Mouse (Mus musculus) cerebellum, adult (tissue): ENCODE data around the gene Flcn.
A peak's percentile ranks its signal among the peaks of the same experiment; 100 is the strongest.
"Not testable (repeated sequence)": the region's sequence is repeated elsewhere in the genome, so short reads cannot be mapped to it uniquely, and the experiment has no call there.

Experiments
- ATAC-seq: cut with Nextera tagmentation; 2 replicates; pipeline ENCODE4 v1.9.2; 2017; ENCODE audit warnings: mild to moderate bottlenecking, moderate library complexity, mixed read lengths; ENCODE audit not compliant: insufficient number of reproducible peaks, low FRiP score, low TSS enrichment

The Flcn gene

DNA sequence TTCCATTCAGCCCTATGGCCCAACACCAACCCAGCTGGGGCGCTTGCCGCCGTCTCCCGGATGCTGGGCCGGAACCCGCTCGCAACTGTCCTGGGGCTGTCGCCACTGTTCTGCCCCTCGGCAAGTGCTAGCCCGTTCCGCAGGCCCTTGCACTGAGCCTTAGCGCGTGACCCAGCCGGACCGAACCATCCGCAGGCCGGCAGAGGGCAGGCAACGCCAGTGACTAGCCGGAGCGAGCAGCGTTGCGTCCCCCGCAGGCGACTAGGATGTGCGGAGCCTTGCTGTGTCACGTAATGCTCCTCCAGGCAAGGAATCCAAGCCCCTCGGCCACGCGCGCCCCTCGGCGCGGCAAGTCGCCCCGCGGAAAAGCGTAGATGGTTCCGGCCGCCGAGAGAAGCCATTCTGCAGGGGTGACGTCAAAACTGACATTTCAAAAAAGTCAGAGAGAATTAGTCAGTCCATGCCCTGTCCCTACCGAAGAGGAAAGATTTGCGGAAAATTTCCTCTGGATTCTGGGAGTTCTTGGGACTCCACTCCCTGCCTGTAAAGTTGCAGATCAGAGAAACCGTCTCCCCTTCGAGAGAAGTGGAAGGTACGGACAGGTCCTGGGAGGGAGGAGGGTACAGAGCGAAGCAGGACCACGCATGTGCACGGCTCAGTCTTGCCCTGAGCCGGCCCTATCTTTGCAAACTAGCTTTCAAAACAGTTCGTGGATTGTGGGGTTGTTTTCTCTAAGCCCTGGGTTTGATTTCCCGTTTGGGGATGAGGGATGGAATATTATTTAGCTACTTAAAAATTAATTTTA lies at the start of gene Flcn:
TSS of gene Flcn (minus strand) at position 347 of the 805 bp plus-strand sequence.
- peak; percentile 80 for ATAC-seq

DNA sequence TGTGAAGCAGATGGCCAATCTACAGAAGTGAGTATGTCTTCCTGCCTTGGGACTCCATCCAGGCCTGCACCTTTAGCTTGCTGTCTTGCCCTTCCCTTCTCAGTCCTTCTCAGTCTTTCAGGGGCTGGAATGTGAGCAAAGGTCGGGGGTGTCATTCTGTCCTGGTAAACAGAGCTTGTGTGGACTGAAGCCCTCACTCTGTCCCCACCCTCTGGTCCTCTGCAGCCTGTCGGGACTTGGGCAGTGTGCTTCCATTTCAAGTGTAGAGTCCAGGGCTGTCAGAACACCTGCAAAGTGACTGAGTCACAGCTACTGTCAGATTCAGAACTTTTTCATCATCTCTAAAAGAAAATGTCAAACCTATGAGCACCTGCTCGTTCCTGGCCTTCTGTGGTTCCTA lies 43.0 kb upstream of the Flcn start:
- no peak for ATAC-seq

DNA sequence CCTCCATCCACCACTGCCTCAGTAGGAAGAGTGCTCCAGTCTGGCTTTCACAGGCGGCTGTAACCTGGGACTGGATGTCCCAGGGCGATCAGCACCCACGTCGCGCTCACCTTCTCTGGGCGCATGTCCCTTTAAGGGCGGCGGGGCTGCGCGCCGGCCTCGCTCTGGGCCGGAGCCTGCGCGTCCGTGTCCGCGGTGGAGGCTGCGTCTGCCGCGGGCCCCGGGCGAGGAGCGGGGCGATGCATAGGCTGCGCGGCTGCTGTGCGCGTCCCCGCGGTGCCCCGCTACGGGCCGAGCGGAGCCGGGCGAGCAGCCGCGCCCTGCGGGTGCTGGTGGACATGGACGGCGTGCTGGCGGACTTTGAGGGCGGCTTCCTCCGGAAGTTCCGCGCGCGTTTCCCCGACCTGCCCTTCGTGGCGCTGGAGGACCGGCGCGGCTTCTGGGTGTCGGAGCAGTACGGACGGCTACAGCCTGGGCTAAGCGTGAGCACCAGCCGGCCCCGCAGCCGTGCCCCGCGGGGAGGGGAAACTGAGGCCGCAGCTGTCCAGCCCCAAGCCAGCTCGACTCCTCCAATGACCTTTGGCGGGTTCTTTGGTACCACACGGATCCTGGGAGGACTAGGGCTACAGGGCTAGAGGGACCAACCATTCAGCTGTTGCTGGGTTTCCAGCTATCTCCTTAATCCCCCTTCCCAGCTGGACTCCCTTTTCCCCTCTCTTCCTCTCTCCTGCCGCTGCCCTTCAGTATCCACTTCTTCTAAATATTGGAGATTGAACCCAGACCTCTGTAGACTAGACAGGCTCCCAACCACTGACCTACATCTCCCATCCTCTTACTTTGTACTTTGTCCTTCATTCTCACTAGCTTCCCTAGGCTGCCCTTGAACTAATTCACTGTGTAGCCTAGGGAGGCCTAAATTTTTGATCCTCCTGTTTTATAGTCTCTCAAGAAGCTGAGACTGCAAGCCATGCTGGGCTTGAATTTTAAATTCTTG lies 38.4 kb upstream of the Flcn start:
- ATAC-seq, result peak; percentile 87

DNA sequence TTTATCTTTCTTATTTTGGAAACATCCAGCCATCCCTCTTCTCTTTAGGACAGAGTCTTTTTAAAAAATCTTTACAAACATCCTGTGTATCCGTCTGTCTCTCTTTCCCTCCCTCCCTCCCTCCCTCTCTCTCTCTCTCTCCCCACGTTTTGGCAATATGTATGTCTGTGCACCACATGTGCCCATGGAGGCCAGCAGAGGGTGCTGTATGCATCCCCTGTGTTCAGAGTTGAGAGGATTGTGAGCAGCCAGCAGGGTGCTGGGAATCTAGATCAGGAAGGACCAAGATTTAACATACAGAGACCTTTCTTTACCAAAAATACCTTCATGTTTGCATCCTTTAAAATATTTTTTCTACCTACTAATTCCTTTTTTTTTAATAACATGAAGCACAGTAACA lies 37.3 kb upstream of the Flcn start:
- no peak for ATAC-seq

DNA sequence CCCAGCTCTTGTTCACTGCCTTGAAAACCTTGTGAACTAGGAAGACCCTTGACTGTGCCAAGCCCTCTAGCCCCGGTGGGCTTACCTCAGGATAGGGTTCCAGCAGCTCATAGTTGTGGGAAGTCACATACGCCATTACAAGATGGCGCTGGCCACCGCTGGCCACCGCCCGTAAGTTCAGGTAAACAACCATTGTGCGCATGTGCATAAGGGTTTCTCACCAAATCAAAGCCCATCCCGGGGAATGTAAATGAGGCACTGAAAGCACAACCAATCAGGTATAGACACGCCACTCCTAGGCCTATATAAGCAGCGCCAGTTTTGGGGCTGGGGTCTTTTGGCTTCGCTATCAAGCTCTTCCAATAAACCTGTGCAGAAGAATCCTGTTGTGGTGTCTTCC lies 36.5 kb upstream of the Flcn start:
- ATAC-seq, result no peak

DNA sequence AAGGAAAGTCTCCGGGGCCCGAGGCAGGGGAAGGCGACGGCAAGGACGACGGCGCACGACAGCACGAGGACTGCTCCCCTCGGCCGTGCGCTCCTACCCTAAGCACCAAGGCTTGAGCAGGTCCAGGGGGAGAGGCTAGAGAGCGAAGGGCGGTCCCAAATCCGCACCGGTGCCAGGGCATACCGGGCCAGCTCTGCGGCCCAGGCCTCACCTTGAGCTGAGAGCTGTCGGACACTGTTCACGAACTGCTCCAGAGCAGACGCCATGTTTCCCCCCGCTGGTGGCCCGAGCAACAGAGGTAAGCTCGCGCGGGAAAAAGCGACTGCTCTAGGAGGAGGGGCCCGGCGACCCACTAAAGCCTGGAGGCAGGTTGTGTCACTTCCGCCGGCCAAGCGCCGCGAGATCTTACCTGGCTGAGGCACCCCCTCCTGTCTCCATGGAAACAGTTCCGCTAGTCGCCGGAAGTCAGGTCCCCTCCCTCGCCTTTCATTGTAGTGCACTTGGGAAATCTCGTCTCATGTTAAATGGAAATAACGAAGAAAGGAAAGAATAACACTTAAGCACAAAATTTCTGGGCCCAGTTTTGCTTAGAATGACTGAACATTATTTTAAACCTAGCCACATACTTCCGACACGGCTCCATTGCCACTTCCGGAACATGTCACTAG lies 29.8 kb upstream of the Flcn start, which contains the start of gene Cops3:
TSS of gene Cops3 (minus strand) at position 380 of the 668 bp plus-strand sequence.
- peak; percentile 94 for ATAC-seq

DNA sequence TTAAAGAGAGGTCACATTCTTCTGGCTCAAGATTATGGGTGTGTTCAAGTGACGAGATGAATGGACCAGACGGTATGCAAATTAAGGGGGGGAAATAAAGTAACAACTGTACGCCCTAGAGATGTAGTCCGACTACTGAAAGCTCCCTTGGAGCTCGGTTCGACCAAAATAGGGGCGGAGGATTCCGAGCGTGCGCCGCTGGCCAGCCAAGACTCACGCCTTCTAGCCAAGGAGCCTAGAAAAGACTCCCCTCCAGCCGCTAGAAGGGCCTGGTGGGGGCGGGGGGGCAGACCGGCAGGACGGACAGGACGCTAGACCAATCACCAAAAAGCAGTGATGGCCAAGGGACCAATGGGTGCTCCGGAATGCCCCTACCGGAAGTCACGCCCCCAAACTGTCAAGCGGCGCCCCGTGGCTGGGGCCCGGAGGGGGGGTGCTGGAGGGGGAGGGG lies 29.2 kb upstream of the Flcn start, which contains the start of gene Nt5m:
TSS of gene Nt5m (plus strand) at position 440 of the 451 bp plus-strand sequence.
- ATAC-seq, result peak; percentile 93

DNA sequence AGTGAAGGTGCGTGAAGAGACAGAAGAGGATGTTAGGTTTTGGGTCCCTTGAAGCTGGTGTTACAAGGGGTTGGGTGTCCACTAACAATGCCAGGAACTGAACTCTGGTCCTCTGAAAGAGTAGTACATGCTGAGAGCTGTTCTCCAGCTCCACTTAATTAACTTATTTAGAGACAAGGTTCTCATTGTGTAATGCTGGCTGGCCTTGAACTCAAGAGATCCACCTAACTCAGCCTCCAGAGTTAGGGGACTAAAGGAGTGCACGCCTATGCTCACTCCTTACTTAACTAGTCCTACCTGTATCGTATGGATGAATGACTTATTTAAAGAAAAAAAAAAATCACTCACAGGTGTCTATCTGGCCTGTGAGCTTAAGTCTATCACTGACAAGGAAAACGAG lies 28.6 kb upstream of the Flcn start:
- ATAC-seq, result no peak

DNA sequence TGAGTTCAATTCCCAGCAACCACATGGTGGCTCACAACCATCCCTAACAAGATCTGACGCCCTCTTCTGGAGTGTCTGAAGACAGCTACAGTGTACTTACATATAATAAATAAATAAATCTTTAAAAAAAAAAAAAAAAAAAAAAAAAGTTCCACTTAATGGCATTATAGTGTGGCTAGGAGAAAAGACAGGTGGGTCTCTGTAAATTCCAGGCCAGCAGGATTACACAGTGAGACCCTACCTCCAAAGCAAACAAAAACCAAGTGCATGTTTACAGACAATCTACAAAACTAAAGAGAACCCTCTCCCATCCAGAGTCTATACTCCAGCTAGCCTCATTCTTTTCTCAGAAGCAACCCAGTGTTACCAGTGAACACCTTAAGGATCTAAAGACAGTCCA lies 28.0 kb upstream of the Flcn start:
- ATAC-seq, result not testable (repeated sequence)

DNA sequence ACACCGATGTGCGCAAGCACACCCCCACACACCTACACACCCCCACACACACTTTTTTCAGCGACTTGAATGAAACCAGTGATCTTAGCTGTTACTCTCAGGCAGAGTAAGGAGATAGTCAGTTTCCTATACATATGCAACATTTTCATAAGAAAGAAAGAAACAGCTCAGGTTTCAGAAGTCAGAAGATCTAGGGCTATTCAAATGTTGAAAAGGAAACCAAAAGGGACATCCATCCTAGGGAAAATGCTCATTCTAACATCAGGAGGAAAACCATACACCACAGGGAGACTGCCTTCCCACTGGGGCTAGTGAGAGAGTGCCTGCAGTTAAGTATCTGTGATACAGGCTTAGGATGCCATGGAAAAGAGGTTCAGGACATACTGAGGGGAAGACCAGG lies 11.8 kb upstream of the Flcn start:
- no peak for ATAC-seq

DNA sequence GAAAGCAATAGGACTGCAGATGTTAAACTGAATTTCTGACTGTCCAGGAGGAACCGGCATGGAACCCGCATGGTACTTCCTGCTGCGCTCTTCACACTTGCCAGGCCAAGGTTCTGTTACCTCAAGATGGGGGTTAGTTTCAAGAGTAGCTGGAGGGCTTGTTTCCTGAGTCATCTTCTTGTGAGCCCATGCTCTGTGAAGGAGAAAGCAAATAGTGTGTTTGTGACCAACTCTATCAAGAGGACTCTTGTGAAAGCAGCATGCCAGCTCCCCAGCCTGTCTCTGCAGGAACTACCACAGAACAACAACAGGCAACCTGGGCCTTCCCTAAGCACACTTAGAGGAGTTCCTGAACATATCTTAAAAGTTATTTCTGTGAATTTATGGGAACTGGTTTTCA lies 8.1 kb upstream of the Flcn start:
- no peak for ATAC-seq

DNA sequence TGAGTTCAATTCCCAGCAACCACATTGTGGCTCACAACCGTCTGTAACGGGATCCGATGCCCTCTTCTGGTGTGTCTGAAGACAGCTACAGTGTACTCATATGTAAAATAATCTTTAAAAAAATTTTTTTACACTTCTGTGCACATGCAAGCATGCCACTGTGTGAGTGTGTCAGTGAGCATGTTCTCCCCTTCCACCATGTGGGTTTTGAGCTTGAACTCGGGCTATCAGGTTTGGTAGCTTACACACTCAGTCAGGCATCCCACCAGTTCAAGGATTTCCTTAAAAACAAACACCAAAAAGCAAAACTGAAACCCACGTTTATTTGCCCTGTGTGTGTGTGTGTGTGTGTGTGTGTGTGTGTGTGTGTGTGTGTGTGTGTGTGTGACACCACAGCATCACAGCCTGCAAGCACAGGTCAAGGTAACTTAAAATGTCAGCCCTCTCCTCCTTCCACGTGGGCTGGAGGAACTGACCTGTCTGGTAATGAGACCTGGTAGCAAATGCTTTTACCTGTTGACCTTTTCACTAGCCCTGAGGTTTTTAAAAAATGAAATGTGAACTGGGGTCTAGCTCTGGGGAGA lies 5.8 kb upstream of the Flcn start:
- no peak for ATAC-seq

DNA sequence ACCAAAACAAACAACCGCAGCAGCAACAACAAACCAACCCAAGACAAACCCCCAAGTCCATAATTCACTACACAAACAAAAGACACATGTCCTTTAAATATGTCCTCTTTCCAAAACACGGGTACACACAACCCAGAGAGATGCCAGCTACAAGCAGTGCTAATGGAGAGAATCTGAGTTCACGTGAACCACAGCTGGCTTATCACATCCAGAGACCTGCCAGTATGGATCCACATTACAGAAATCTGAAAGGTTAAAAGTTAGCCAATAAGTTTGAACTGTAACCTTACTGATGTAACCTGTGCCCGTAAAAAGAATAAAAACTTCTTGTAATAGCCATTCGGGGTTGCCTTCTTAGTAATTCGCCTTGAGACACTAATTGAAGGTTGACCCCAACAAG lies 5.1 kb upstream of the Flcn start:
- ATAC-seq, result no peak

DNA sequence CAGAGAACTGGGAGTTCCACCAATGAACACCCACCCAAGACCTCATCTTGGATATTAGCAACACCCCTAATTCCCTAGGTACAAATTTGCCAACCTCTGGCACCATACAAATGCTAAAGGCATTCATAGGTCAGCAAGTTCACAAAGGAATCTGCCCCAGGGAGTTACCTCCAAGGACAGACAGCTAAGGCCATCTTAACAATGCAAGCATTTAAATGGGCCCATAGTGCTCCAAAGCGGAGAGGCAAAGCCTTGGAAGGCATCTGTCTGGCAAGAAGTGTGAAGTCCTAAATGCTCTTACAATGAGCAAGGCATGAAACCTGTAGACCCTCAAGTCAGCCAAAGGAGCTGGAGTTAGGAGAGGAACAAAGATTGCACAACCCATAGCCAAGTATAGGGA lies 4.5 kb upstream of the Flcn start:
- ATAC-seq, result no peak

DNA sequence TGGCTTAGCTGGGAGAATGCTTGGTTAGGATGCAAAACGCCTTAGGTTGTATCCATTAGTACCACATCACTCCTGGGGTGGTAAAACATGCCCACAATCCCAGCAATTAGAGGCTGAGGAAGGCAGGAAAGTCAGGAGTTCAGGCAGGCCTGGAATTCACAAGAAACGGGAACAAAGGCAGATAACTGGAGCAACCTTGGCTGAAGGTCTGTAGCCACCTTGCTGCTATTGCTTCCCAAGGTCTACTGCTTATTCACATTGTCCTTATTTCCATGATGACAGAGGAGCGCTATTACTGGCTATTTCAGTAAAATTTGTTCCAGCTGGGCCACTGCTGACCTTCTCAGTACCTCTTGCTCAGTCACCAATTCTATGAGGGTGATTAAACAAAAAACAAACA lies 3.5 kb upstream of the Flcn start:
- ATAC-seq, result no peak

DNA sequence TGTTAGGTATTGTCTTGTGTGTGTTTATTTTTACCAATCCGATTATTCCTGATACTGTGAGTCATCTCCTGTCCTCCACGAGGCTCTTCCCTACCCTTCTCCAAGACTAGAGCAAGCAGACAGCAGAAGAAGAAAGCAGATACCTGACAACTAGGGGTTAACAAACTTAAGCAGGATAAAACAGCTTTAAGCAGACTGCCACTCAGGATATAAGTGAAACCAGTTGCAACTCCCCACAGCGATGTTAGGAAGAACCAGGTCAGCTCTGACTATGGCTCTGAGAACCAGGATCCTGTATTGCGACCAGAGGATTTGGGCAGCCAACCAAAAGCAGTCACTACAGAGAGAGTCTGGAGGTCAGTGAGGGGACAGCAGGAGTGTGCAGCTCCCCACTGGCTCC lies 1.4 kb upstream of the Flcn start:
- ATAC-seq, result no peak

DNA sequence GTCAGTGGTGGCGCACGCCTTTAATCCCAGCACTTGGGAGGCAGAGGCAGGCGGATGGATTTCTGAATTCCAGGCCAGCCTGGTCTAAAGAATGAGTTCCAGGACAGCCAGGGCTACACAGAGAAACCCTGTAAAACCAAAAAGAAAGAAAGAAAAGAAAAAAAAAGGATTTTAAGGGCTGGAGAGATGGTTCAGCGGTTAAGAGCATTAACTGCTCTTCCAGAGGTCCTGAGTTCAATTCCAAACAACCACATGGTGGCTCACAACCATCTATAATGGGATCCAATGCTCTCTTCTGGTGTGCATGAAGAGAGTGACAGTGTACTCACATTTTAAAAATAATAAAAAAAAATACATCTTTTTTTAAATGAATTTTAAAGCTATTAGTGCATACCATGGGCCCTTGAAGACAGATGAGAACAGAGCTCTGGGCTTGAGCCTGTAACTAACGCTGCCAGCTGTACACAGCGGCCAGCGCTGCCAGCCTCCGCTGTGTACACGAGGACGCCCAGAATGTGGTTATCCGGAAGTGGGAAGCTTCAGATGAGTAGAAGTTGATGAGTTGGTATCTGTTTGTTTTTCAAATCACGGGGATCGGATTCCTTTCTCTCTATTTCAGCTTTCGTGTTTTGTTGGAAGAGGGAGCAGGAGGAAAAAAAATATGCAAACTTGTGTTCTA lies 803 bp upstream of the Flcn start:
- no peak for ATAC-seq

DNA sequence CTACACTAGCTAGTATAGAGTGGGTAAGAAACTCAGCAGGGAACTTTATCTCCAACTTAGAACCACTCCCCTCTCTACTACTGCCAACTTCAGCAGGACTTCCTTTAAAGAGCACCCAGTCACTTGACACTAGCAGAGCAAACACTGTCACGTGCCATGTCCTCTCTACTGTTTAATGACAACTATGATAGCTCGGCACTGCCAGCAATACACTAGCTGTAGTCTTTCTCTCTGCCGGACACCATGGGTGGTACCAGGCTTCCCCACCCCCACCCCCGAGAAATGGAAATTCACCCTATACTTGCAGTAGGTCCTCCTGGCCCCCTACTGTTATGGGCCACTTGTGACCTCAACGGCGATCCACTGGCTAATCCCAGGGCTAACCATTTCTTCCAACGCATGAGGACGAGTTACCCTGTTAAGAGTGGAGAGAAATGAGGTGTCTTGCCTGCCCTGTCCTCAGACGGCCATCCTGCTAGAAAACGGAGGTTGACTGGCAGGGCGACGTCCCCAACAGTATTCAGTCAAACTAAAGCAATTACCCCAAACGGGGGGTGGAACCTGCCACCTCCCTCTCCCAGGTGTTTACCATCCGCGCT lies 646 bp downstream of the Flcn start:
- ATAC-seq, result no peak
